Mouse (Mus musculus) cortical plate, adult 2 months (tissue): ENCODE measurements around the gene Olfr1382.

ENCODE experiments used
- CTCF ChIP-seq: fragments of 200-500 bp; IDR thresholded peaks from 2 replicates; pipeline ENCODE4 v1.5.1; 2011; ENCODE audit warnings: mild to moderate bottlenecking, control low read depth, low read length; ENCODE audit not compliant: insufficient read depth; ENCODE audit errors: extremely low read depth
- POLR2A ChIP-seq: fragments of 200-500 bp; IDR thresholded peaks from 2 replicates; pipeline ENCODE4 v1.6.1; 2011; ENCODE audit warnings: mild to moderate bottlenecking, low read length, control low read depth; ENCODE audit not compliant: insufficient read depth; ENCODE audit errors: extremely low read depth

GRCm38 (mm10) chr11:49532761-49533160, 4.7 kb downstream of the Olfr1382 start:
- no peak for TF ChIP-seq CTCF
- TF ChIP-seq POLR2A: no peak
